Mouse (Mus musculus): ENCODE measurements around the gene Fcrl5.
"Not testable (repeated sequence)": the region's sequence is repeated elsewhere in the genome, so short reads cannot be mapped to it uniquely, and the experiment has no call there.

GRCm38 (mm10) chr3:87479230-87479629 lies 43.7 kb downstream of the Fcrl5 start:
- TF ChIP-seq CTCF (conservative IDR thresholded peaks at IDR 0.05; ENCODE audit: low read length); NANOG (IDR thresholded peaks at IDR 0.05; ENCODE audit: borderline replicate concordance, low read length): not testable (repeated sequence)

All from E14TG2a.4 (cell line).